Mouse (Mus musculus): ENCODE data around the gene Adh4.
"Not testable (repeated sequence)": the region's sequence is repeated elsewhere in the genome, so short reads cannot be mapped to it uniquely, and the experiment has no call there.

Gene Adh4

GRCm38 (mm10) chr3:138448077-138448860 lies 33.0 kb downstream of the Adh4 start:
- DNase-seq (ENCODE audit: low spot score): no peak

- DNase-seq (ENCODE audit: low spot score): no peak
Measured at GRCm38 (mm10) chr3:138452169-138452568, 36.9 kb downstream of the Adh4 start.

DNA sequence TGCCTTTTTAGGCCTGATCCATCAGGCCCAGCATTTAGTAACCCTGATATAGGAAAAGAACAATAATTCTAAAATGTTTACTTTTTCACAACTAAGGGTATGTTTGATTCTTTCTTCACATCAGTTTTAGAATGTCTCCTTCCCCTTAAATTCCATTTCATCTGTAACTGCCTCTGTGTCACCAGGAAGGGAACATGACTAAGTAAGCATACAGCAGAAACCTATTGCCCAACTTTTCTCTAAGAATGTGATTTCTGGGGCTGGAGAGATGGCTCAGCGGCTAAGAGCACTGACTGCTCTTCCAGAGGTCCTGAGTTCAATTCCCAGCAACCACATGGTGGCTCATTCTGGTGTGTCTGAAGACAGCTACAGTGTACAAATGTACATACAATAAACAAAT lies 39.0 kb downstream of the Adh4 start:
- no peak for DNase-seq (ENCODE audit: low spot score)

- DNase-seq (ENCODE audit: low spot score): no peak
Measured at GRCm38 (mm10) chr3:138454711-138455435, 39.6 kb downstream of the Adh4 start.

DNA sequence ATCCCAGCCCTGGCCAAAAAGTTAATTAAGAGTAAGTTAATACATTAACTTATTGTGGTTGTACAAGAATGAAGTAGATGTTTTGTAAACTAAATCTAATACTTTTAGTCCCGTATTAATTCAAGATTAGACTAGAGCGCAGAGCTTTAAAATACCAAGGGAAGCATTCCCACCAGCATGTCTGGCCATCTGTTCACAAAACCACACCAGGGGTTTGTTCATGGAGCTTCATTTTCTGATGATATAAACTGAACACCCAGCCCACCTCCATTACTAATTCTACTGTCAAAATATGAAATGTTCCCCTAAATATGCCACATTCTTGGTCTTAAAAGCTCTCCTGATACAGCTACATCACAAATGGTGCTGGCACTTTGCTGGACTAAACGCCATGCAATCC lies 43.2 kb downstream of the Adh4 start:
- DNase-seq (ENCODE audit: low spot score): no peak

DNA sequence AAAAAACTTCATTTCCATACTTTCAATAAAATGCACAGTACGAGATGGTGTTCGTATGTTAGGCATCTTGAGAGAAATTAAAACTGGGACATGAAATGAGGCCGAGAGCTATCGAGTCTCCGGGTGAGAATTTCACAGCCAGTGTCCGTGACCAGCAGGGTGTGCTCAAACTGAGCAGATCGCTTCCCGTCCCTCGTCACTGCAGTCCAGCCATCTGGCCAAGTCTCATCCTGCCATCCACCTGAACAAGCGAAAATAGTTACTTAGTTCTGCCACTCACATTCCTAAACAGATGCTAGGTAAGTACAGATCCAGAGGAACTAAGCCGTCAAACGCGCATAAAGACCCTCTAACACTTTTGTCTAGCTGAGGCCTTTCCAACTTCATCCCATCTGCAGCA lies 45.0 kb downstream of the Adh4 start:
- DNase-seq (ENCODE audit: low spot score): no peak

DNA sequence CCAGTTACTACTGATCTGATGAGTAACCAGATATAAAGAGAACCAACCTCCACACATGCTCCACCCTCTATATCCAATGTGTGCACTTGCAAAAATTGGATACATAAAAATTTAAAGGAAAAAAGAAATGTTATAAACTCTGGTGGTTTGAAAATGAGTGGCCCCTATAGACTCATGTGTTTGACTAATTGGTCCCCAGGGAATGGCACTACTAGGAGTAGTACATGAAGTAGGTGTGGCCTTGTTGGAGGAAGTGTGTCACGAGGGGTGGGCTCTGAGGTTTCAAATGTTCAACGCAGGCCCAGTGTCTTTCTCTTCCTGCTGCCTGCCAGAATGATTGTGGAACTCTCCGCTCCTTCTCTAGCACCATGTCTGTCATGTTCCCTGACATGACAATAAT lies 46.6 kb downstream of the Adh4 start:
- no peak for DNase-seq (ENCODE audit: low spot score)

DNA sequence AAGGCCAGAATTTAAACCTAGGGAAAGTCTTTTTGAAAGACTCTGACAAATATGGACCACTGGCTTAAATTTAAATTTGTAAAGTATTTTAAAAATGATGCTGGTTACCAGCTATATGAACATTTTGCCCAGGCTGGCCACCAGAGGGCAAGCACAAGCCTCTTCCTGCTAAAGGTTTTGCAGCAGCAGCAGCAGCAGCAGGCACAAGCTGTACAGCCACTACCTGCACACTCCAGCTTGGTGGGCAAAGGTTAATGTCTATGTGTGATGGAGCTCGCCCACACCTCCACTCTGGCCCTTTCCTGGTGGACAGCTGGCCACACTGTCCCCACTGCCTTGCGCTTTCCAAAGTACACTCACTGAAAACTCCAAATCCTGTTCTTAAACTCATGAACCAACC lies 47.9 kb downstream of the Adh4 start:
- no peak for DNase-seq (ENCODE audit: low spot score)

GRCm38 (mm10) chr3:138463807-138464206 lies 48.5 kb downstream of the Adh4 start:
- DNase-seq (ENCODE audit: low spot score): no peak

- DNase-seq (ENCODE audit: low spot score): no peak
Measured at GRCm38 (mm10) chr3:138464573-138465147, 49.4 kb downstream of the Adh4 start.

DNA sequence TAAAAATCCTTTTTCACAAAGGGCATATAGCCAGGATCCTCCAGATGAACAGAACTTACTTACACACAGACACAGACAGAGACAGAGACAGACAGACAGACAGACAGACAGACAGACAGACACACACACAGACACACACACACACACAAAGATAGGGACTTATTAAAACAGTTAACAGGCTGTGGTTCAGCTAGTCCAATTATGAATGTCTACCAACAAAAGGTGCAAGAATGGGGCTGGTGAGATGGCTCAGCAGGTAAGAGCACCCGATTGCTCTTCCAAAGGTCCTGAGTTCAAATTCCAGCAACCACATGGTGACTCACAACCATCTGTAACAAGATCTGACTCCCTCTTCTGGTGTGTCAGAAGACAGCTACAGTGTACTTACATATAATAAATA lies 51.4 kb downstream of the Adh4 start:
- not testable (repeated sequence) for DNase-seq (ENCODE audit: low spot score)

GRCm38 (mm10) chr3:138471066-138471465 lies 55.8 kb downstream of the Adh4 start:
- DNase-seq (ENCODE audit: low spot score): no peak

DNA sequence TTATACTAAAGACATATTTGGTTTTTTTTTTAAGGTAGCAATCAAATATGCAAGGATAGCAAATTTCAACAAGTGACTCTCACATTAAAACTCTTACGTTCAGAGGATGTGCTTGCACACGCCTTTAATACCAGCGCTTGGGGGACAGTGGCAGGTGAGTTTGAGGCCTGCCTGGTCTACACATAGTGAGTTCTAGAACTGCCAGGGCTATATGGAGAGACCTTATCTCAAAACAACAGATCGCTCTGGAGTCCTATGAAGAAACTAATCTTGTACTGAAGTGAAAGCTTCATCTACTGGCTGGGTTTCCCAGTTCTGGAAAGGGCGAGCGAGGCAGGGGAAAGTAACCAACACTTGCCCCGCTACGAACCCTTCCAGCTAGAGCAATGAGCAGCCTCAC lies 64.2 kb downstream of the Adh4 start:
- no peak for DNase-seq (ENCODE audit: low spot score)

Measured in urinary bladder, postnatal 25 days (tissue).